Mouse (Mus musculus): ENCODE results near the gene Raph1.

Gene Raph1

DNA sequence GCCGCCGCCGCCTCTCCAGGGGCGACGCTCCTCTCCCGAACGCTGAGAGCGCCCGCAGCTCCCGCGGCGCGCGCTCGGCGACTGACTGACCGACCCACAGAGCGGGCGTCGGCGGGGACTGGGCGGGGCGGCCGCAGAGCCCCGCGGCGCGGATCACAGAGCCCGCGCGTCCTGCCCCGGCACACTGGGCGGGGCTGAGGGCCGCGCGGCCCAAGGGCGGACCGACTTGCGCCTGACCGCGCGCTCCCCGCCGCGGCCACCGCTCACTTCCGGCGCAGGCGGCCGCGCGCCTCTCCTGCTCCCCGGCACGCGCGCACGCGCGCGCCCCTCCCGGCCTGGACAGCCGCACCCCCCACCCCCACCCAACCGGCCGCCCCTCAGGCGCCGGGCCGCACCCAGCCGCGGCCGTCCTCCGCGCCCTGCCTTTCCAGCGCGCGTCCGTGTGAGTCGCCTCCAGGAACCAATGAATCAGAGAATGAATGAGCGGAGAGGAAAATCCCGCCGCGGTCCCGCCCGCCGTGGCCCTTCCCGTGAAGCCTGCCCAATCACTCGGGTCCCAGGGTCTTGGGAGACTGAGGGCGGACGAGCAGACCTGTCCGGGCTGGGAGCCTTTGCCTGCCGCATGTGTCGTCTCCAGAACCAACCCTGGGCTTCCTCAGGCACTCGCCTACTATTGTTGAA lies at the start of gene Raph1:
Raph1 (minus strand) TSS at position 474 of the 681 bp plus-strand sequence.
- peak; percentile 79 to 89 for DNase-seq

DNA sequence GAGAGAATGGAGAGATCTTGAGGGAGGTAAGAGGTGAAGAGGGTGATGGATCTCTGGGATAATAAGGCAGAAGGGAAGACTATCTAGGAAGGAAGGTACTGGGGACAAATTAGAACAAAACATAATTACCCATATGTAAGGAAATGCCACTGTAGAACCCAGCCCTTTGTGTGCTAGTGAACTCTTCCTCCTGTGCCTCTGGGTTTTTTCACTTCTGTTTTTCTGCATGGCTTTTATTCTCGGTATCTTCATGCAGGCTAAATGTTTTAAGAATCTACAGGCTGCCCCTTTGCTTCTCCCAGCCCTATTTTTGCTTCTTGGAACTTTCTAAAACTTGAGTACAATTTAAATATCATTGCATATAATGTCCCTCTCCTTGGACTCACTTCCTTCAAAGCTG lies 48.8 kb upstream of the Raph1 start:
- DNase-seq: no peak

GRCm38 (mm10) chr1:60614902-60615301 lies 48.0 kb upstream of the Raph1 start:
- DNase-seq: no peak

- no peak for DNase-seq
Measured at GRCm38 (mm10) chr1:60611968-60612367, 45.1 kb upstream of the Raph1 start.

DNA sequence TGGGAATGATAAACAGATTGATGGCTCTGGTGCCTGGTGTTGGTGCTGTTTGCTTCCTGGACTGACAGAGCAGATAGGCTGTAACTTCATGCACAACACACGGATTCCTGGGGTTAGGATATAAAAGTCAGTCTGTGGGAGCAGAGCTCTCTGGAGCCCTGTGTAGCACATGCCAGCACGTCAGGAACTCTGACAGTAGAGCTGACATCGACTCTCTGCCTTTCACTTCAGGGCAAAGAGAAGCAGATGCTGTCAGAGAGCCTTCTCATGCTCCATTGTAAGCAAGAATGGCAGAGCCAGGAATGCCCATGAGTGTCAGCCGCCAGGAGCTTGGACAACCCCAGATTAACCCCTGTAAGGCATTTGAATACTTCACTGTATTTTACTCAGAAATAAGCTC lies 43.7 kb upstream of the Raph1 start:
- no peak for DNase-seq

- no peak for DNase-seq
Measured at GRCm38 (mm10) chr1:60609011-60609775, 42.3 kb upstream of the Raph1 start.

GRCm38 (mm10) chr1:60604481-60605021 lies 37.6 kb upstream of the Raph1 start:
- no peak for DNase-seq

- DNase-seq: no peak
Measured at GRCm38 (mm10) chr1:60600682-60601081, 33.8 kb upstream of the Raph1 start.

- DNase-seq: peak in 1 of 2 experiments; percentile 3
Measured at GRCm38 (mm10) chr1:60599926-60600325, 33.0 kb upstream of the Raph1 start.

GRCm38 (mm10) chr1:60599013-60599701 lies 32.3 kb upstream of the Raph1 start:
- peak; percentile 57 to 69 for DNase-seq

GRCm38 (mm10) chr1:60596386-60597320 lies 29.7 kb upstream of the Raph1 start:
- DNase-seq: no peak

DNA sequence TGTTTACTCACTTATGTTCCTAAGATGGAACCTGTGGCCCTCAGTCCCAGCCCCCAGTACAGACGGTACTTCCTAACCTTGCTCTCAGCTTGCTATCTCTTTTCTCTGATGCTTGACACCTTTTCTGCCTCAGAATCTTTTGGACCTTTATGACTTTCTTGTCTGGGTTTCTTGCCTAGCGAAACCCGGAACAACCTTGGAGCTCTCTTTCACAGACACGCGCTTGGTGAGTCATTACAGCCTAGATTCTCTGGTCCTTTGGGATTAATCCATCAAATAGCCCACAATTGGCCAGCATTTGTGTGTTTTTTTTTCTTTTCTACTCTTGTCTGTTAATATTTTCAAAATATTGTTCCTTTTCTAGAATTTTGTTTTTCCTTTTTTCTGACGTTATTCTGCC lies 26.2 kb upstream of the Raph1 start:
- DNase-seq: no peak

- no peak for DNase-seq
Measured at GRCm38 (mm10) chr1:60588887-60589629, 22.2 kb upstream of the Raph1 start.

DNA sequence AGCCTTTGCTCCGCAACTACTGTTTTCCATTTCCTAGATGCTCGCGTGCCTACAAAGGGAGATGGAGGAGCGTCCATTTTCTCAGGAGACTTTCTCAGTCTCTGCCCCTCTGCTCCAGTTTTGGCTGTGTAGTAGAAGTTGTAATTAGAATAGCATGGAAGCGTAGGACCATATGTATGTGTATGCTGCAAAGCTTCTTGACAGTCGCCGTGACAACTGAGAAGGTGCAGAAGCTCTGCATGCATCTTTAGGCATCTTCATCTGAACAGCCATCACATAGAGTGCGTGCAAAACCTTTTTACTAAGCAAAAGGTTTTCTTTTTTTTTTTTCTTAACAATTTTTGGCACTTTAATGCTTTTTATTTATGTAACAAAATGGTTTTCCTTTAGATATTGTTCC lies 14.1 kb upstream of the Raph1 start:
- no peak for DNase-seq

GRCm38 (mm10) chr1:60579886-60580285 lies 13.0 kb upstream of the Raph1 start:
- DNase-seq: no peak

- DNase-seq: no peak
Measured at GRCm38 (mm10) chr1:60572699-60573098, 5.8 kb upstream of the Raph1 start.

- DNase-seq: no peak
Measured at GRCm38 (mm10) chr1:60569741-60570140, 2.8 kb upstream of the Raph1 start.

DNA sequence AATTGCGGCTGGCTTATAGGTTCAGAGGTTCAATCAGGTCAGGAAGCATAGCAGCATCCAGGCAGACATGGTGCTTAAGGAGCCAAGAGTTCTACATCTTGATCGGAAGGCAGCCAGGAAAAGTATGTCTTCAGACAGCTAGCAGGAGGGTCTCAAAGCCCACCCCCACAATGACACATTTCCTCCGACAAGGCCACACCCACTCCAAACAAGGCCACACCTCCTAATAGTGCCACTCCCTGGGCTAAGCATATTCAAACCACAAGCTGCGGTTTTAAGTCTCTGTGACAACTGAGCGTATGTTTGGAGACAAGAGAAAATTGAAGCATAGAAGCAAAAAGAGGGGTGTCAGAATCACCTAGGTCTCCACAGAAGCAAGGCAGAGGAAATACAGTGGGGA lies 2.3 kb upstream of the Raph1 start:
- DNase-seq: no peak

GRCm38 (mm10) chr1:60567321-60567720 lies 417 bp upstream of the Raph1 start:
- no peak for DNase-seq

GRCm38 (mm10) chr1:60565931-60566630 lies 823 bp downstream of the Raph1 start:
- peak; percentile 58 to 73 for DNase-seq
